Mouse (Mus musculus) cerebellum, postnatal 25 days (tissue): Measurements from ENCODE around the gene Neb.
A peak's percentile ranks its signal among the peaks of the same experiment; 100 is the strongest.

Source experiments
- DNase-seq, 2 experiments: peaks; one replicate each; pipeline ENCODE4 v3.0.0; 2021; ENCODE audit warnings: mixed read lengths in 2 of 2

Gene Neb

DNA sequence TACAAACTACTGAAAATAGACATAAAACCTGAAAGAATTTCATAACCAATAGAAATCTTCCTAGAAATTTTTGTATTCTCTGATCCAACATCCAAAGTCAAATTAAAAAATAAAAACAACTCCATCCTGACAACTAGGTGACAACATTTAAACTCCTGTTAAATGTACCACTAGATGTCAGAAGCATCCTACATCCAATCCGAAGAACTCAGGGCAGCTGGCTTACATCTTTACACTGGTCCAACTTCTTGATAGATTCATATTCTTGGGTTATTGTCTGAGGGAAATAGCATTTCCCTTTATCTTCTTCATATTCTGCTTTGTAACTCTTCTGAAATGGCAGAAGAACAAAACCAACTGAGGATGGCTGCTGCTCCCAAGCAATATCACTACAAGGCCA lies 74.9 kb downstream of the Neb start:
- no peak for DNase-seq

GRCm38 (mm10) chr2:52297969-52298368 lies 80.3 kb downstream of the Neb start:
- no peak for DNase-seq

DNA sequence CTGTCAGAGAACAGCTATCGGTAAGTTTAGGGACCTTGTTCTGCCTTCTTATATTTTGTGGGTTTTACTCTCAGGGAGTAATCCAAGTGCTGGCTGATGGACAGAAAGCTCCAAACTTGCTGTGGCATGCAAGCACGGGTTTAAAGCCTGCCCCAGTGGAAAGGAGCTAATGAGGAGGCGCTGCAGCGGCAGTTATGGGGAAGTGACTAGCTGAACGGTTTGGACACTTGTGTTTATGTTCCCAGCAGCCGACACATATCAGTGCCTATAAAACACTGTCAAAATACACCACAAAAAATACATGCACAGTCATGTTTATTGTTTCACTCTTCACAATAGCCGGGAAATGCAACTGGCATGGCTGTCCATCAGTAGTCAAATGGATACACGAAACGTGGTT lies 81.5 kb downstream of the Neb start:
- no peak for DNase-seq

DNA sequence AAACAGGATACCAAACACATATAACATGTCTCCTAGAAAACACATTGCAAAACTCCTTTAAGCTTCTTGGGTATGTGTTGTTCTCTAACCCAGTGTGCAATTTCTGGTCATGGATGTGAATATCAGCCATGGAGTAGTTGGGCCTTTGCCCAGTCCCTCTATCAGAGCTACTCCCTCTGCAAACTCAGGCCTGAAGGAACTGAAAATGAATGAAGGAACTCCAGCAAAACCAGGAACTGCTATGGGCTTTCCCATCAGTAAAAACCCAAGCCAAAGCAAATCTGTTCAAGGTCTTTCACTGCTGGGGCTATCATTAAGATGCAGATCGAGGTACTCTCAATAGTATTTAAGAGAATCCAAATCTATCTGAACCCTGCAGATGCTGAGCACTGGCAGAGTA lies 90.8 kb downstream of the Neb start:
- no peak for DNase-seq

DNA sequence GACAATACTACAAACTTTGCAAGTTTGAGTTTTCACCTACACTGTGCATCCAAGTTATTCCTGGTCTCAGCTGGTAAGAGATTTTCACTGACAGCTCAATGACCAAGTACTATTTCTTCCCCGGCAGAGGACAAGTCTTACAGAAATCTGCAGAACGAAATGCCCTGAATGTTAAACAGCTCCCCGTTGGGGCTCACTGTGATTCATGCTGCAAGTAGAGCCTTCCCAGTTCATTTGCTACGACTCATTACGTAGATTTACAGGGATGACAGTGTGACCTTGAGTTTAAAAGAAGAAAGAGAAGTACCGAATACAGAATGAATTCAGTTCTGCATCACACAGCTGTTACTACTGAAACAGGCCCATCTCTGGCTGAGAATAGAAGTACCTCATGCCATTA lies 91.9 kb downstream of the Neb start:
- no peak for DNase-seq

GRCm38 (mm10) chr2:52272146-52272545 lies 106.1 kb downstream of the Neb start:
- no peak for DNase-seq

DNA sequence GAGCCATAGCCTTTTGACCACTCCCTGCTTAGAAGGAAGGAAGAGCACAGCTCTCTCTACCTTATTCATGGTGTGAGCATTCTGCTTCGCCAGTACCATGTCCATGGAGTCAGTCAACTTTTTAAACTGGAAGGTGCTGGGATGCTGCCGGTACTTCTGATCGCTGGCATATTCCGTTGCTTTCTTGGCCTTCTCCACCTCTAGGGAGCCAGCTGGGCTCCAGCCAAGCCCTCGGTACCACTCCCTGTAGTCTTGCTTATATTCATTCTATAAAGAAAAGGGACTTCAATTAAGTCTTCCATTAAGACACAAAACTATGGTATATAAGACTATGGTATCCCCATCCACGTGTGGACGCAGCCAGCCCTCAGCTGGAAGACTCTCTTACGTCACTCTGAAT lies 107.4 kb downstream of the Neb start:
- DNase-seq = peak in 1 of 2 experiments; percentile 36

DNA sequence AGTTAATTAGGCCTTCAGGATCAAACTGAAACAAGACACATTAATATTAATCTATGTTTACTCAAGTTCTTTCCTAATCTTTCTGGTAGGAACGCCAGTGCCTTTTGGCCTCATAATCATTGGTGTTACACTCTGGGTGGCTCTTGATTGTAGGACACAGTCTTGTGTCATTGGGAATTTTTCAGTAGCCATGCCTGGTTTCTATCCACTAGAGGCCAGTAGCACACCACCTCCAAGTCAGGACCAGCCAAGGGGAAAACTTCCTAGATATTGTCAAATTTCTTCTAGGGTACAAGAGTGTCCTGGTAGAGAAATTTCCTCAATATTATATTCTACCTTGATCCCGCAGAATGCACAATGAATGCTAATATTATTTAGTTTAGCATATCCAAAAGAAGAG lies 116.1 kb downstream of the Neb start:
- peak; percentile 59 to 73 for DNase-seq

DNA sequence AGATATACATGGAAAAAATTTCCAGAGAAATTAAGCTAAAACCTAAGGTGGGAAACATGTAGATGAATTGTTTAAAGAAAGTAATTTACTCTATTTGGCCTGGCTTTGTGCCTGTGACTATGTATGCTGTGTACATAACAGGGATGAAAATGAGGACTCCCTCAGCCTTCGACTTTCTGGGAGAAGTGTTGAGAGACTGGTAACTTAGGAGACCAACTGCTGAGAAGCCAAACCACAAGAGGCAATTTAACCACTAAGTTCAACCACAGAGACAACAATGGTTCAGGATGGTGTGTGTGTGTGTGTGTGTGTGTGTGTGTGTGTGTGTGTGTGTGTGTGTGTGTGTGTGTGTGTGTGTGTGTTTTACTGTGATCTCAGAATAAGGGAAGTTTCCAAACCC lies 126.2 kb downstream of the Neb start:
- no peak for DNase-seq

GRCm38 (mm10) chr2:52248316-52248826 lies 129.9 kb downstream of the Neb start:
- DNase-seq = peak; percentile 42 to 49

GRCm38 (mm10) chr2:52245091-52245490 lies 133.2 kb downstream of the Neb start:
- peak; percentile 56 to 65 for DNase-seq

DNA sequence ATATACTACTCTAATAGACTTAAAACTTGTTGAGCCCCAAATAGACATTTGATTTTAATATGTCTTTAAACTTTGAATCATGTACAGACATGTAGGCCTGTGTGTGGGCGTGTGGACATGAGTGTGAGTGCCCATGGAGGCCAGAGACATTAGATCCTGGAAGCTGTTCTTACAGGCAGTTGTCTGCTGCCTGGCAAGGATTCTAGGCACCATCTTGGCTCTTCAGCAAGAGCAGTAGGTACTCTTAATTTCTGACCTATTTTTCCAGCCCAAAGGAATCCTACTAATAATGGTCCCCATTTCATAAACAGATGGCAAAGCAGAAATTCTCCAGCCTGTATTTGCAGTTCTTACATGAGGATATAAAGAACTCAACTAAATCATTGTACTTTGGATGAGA lies 135.6 kb downstream of the Neb start:
- DNase-seq = peak; percentile 50 to 68

GRCm38 (mm10) chr2:52237892-52238291 lies 140.4 kb downstream of the Neb start:
- no peak for DNase-seq

- peak in 1 of 2 experiments; percentile 50 for DNase-seq
Measured at GRCm38 (mm10) chr2:52227584-52227983, 150.7 kb downstream of the Neb start.

DNA sequence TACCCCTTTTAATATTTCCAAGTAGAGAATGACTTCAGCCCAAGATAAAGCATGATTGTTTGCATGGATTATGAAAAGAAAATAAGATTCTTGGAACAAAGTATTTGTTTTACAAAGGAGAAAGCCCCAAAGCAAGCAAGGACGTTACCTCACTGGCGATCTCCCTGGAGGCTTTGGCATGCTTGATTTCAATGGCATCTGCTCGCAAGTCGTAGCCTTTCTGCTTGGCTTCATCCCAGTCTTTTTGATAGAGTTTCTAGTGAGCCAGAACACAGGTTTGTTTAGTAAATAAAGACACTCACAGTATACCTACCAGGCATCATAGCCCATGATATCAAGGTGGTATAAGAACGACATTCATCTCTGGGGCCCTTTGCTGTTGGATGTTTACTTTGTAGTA lies 153.9 kb downstream of the Neb start:
- peak; percentile 60 to 70 for DNase-seq

- DNase-seq = peak; percentile 63 to 73
Measured at GRCm38 (mm10) chr2:52220074-52220473, 158.2 kb downstream of the Neb start.

- DNase-seq = no peak
Measured at GRCm38 (mm10) chr2:52215945-52216344, 162.3 kb downstream of the Neb start.

GRCm38 (mm10) chr2:52212561-52212961 lies 165.7 kb downstream of the Neb start:
- peak; percentile 89 to 93 for DNase-seq

GRCm38 (mm10) chr2:52211358-52211899 lies 166.8 kb downstream of the Neb start:
- DNase-seq = peak; percentile 50 to 67

DNA sequence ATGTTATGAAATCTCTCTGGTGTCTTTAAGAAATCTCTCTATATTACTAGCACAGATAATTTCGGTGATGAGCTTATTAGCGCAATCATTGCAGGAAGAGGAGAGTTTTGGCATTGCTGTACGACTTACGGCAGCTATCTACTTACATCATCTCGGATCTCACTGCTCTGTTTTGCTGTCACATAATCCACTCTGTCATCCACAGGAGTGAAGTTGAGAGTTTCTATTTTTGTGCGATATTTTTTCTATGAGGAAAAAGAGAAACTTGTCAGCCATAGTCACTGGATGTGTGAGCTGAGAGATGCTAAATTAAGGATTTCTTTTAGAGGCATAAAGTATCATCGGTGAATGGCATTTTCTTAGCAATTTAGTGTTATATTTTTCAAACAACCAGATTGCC lies 167.6 kb downstream of the Neb start:
- no peak for DNase-seq

- no peak for DNase-seq
Measured at GRCm38 (mm10) chr2:52204992-52205391, 173.3 kb downstream of the Neb start.

DNA sequence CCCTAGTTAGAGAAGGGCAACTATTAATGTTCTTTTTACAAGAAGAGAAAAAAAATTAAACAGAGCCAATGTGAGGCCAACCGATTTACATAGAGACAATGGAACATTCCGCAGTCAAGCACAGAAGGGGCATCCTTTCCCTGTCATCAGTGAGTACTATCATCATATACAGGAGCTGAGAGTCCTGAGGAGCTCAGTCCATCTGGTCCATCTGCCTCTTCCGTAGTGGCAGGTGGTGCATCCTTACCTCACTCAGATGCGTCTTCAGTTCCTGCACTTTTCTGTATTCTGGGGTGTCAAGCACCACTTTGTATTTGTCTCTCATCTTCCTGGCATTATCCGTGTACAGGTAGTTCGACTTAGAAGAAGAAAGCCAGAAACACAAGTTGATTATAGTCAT lies 184.6 kb downstream of the Neb start:
- peak; percentile 82 for DNase-seq

DNA sequence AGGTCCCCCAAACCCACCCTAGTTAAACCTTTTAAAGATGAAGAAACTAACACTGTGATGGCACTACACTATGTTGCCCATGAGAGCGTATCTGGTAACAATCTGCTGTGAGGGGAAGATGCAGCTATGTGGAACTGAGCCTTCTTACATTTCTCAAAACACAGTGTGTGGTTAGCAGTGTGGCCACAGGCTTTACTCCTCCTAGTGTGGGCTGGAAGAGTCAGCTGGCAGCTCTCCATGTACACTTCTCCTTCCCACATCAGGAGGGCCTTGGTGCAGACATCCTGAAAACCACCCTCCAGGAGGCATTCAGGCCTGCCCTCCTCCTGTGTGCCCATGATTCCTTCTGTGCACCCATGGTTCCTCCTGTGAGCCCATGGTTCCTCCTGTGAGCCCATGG lies 198.6 kb downstream of the Neb start:
- DNase-seq = no peak

DNA sequence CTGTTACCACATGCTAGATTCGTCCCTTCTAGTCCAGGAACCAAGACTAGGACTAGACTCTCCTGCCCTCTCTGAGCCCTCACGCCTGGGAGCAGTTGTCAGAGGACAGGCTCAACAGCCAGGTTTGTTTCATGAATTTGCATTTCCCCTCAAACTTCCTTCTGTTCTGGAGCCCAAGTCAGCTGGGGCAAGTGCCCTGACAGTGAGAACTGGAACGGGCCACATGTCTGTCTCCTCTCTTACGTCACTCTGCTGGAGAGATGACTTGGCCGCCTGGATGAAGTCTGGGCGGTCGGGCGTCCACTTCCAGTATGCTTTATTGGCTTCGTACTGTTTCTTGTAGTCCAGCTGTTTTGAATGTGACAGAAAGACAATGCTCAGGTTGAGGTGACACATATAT lies 200.5 kb downstream of the Neb start:
- DNase-seq = peak in 1 of 2 experiments; percentile 46

GRCm38 (mm10) chr2:52177184-52177583 lies 201.1 kb downstream of the Neb start:
- DNase-seq = peak; percentile 77 to 79
